Mouse (Mus musculus) forebrain, embryonic 11.5 days (tissue): Measurements from ENCODE around the gene Prpf40b. TPM values are rescaled to one million over a fixed set of nuclear protein-coding genes. Genes with fewer than 3 reads are reported as not detected.

ENCODE experiments used
- ATAC-seq: fragments of 200-750 bp; cut with Nextera tagmentation; replicated peaks from 2 replicates; pipeline ENCODE4 v1.8.0; 2017; ENCODE audit warnings: moderate TSS enrichment; ENCODE audit not compliant: low FRiP score
- DNase-seq: peaks from one replicate; pipeline ENCODE4 v3.0.0-alpha.2; 2017; ENCODE audit warnings: low spot score
- H3K27ac ChIP-seq: fragments of 300-500 bp; sonication (generic); 2 replicates; pipeline ENCODE4 v1.5.1; 2014; ENCODE audit warnings: low read depth, low read length
- H3K27me3 ChIP-seq: fragments of 300-500 bp; sonication (generic); 2 replicates; pipeline ENCODE4 v1.6.1; 2014; ENCODE audit warnings: mild to moderate bottlenecking, low read length, mixed read lengths; ENCODE audit not compliant: control insufficient read depth, insufficient read depth
- H3K36me3 ChIP-seq: fragments of 300-500 bp; sonication (generic); 2 replicates; pipeline ENCODE4 v1.6.1; 2014; ENCODE audit warnings: mild to moderate bottlenecking, low read length, moderate library complexity, mixed read lengths; ENCODE audit not compliant: control insufficient read depth, insufficient read depth
- H3K4me1 ChIP-seq: fragments of 300-500 bp; sonication (generic); replicated peaks from 2 replicates; pipeline ENCODE4 v1.6.1; 2014; ENCODE audit warnings: low read length, mixed read lengths; ENCODE audit not compliant: control insufficient read depth, insufficient read depth
- H3K4me2 ChIP-seq: fragments of 300-500 bp; sonication (generic); 2 replicates; pipeline ENCODE4 v1.6.1; 2014; ENCODE audit warnings: low read depth, mild to moderate bottlenecking, low read length, moderate library complexity, mixed read lengths; ENCODE audit not compliant: severe bottlenecking
- H3K4me3 ChIP-seq: fragments of 300-500 bp; sonication (generic); 2 replicates; pipeline ENCODE4 v1.5.1; 2014; ENCODE audit warnings: low read depth, low read length
- H3K9ac ChIP-seq: fragments of 300-500 bp; sonication (generic); 2 replicates; pipeline ENCODE4 v1.6.1; 2014; ENCODE audit warnings: low read length
- H3K9me3 ChIP-seq: fragments of 300-500 bp; sonication (generic); 2 replicates; pipeline ENCODE4 v1.6.1; 2016; ENCODE audit warnings: low read length, mixed read lengths; ENCODE audit not compliant: control insufficient read depth
- WGBS: fragments of 180-500 bp; shearing (Covaris S2); extraction: QIAGEN DNeasy Blood & Tissue Kit; methylation state at CpG from one replicate; pipeline ENCODE4 v1.1.7; 2014; 5-methylcytosine and 5-hydroxymethylcytosine counted together
- polyA plus RNA-seq: library from polyadenylated mRNA; unstranded; fragments of >200 nt; fragmentation: Nextera tagmentation; extraction: Ambion mirVana; gene quantifications from 2 replicates; pipeline ENCODE4 v1.2.1, GENCODE M21; 2014

The Prpf40b gene
- polyA plus RNA-seq, 1 experiment from 2014 or later = 69.0 TPM

- H3K27me3 ChIP-seq = no peaks in the 10 kb centered on the region
- H3K9ac ChIP-seq = no peak overlapping the region
- peaks cover 9% of the 10 kb centered on the region; the same call in 1 of the 2 replicates for H3K36me3 ChIP-seq
- no peaks in the 10 kb centered on the region for H3K9me3 ChIP-seq
- ATAC-seq = no peak
- WGBS = 89% methylated on average over 9 of the region's 9 CpGs
- H3K4me3 ChIP-seq = no peak overlapping the region
- DNase-seq = no peak
- H3K4me2 ChIP-seq = no peak overlapping the region
- no peaks in the 10 kb centered on the region for H3K4me1 ChIP-seq
- H3K27ac ChIP-seq = no peak overlapping the region
Observed at GRCm38 (mm10) chr15:99307476-99307875, 12.6 kb downstream of the Prpf40b start.

- H3K4me2 ChIP-seq = no peak overlapping the region
- H3K9me3 ChIP-seq = no peaks in the 10 kb centered on the region
- 91% methylated on average over 9 of the region's 9 CpGs for WGBS
- H3K4me1 ChIP-seq = no peaks in the 10 kb centered on the region
- H3K27ac ChIP-seq = no peak overlapping the region
- DNase-seq = no peak
- H3K9ac ChIP-seq = no peak overlapping the region
- no peak overlapping the region for H3K4me3 ChIP-seq
- ATAC-seq = no peak
- no peaks in the 10 kb centered on the region for H3K27me3 ChIP-seq
- peaks cover 11% of the 10 kb centered on the region; the same call in 1 of the 2 replicates for H3K36me3 ChIP-seq
Observed at GRCm38 (mm10) chr15:99309549-99309948, 14.7 kb downstream of the Prpf40b start.

- Histone ChIP-seq H3K4me3 (no peak overlapping the region), H3K4me2 (no peak overlapping the region), H3K27ac (no peak overlapping the region), H3K36me3 (peaks cover 13% of the 10 kb centered on the region; the same call in 1 of the 2 replicates), H3K4me1 (no peaks in the 10 kb centered on the region), H3K9ac (no peak overlapping the region), H3K27me3 (no peaks in the 10 kb centered on the region), H3K9me3 (no peaks in the 10 kb centered on the region)
- WGBS = 93% methylated on average over 5 of the region's 5 CpGs
- no peak for DNase-seq
- ATAC-seq = no peak
Observed at GRCm38 (mm10) chr15:99310617-99311016, 15.7 kb downstream of the Prpf40b start.

- H3K9me3 ChIP-seq = no peaks in the 10 kb centered on the region
- no peaks in the 10 kb centered on the region for H3K27me3 ChIP-seq
- no peak overlapping the region for H3K9ac ChIP-seq
- ATAC-seq = no peak
- H3K27ac ChIP-seq = no peak overlapping the region
- no peaks in the 10 kb centered on the region for H3K4me1 ChIP-seq
- H3K4me2 ChIP-seq = no peak overlapping the region
- peaks cover 20% of the 10 kb centered on the region; the same call in 1 of the 2 replicates for H3K36me3 ChIP-seq
- WGBS = 93% methylated on average over 16 of the region's 16 CpGs
- H3K4me3 ChIP-seq = no peak overlapping the region
- DNase-seq = no peak
Observed at GRCm38 (mm10) chr15:99314891-99315290, 20.0 kb downstream of the Prpf40b start.

- WGBS = 88% methylated on average over 16 of the region's 16 CpGs
- Histone ChIP-seq H3K27me3 (no peaks in the 10 kb centered on the region), H3K4me3 (no peak overlapping the region), H3K4me1 (no peaks in the 10 kb centered on the region), H3K27ac (0 out of 2 replicates have a peak overlapping the region, but pooled peaks have one; percentile 31), H3K36me3 (peaks cover 12% of the 10 kb centered on the region; the same call in 1 of the 2 replicates), H3K4me2 (no peak overlapping the region), H3K9me3 (no peaks in the 10 kb centered on the region), H3K9ac (peak overlapping the region; percentile 29; the same call in 1 of the 2 replicates)
- DNase-seq = peak; percentile 83
- peak; percentile 33; the same call in 1 of the 2 replicates for ATAC-seq
Observed at GRCm38 (mm10) chr15:99316314-99317266, 21.7 kb downstream of the Prpf40b start.

- 89% methylated on average over 2 of the region's 2 CpGs for WGBS
- no peak overlapping the region for H3K9ac ChIP-seq
- ATAC-seq = peak; percentile 37; the same call in 1 of the 2 replicates
- no peak overlapping the region for H3K4me2 ChIP-seq
- DNase-seq = no peak
- H3K27me3 ChIP-seq = no peaks in the 10 kb centered on the region
- H3K4me1 ChIP-seq = no peaks in the 10 kb centered on the region
- peaks cover 12% of the 10 kb centered on the region; the same call in 1 of the 2 replicates for H3K36me3 ChIP-seq
- no peak overlapping the region for H3K27ac ChIP-seq
- no peaks in the 10 kb centered on the region for H3K9me3 ChIP-seq
- no peak overlapping the region for H3K4me3 ChIP-seq
Observed at GRCm38 (mm10) chr15:99317267-99317651, 22.4 kb downstream of the Prpf40b start.

- Histone ChIP-seq H3K36me3 (peaks cover 12% of the 10 kb centered on the region; the same call in 1 of the 2 replicates), H3K9ac (no peak overlapping the region), H3K4me3 (no peak overlapping the region), H3K27me3 (no peaks in the 10 kb centered on the region), H3K4me2 (no peak overlapping the region), H3K9me3 (no peaks in the 10 kb centered on the region), H3K27ac (no peak overlapping the region), H3K4me1 (no peaks in the 10 kb centered on the region)
- ATAC-seq (no peak), DNase-seq (no peak)
- WGBS = 91% methylated on average over 6 of the region's 6 CpGs
Observed at GRCm38 (mm10) chr15:99318071-99318470, 23.2 kb downstream of the Prpf40b start.

- DNase-seq = no peak
- Histone ChIP-seq H3K27ac (no peak overlapping the region), H3K4me1 (no peaks in the 10 kb centered on the region), H3K4me3 (no peak overlapping the region), H3K9ac (no peak overlapping the region), H3K36me3 (peaks cover 12% of the 10 kb centered on the region; the same call in 1 of the 2 replicates), H3K9me3 (no peaks in the 10 kb centered on the region), H3K4me2 (no peak overlapping the region), H3K27me3 (no peaks in the 10 kb centered on the region)
- 90% methylated on average over 14 of the region's 14 CpGs for WGBS
- ATAC-seq = no peak
Observed at GRCm38 (mm10) chr15:99318861-99319410, 24.0 kb downstream of the Prpf40b start.
